Mouse (Mus musculus) heart, embryonic 12.5 days (tissue): ENCODE measurements around the gene AL732309.1. TPM values are rescaled to one million over a fixed set of nuclear protein-coding genes. Genes with fewer than 3 reads are reported as not detected.

ENCODE experiments used
- ATAC-seq: fragments of 200-750 bp; cut with Nextera tagmentation; 2 replicates; pipeline ENCODE4 v1.8.0; 2017; ENCODE audit warnings: moderate TSS enrichment, moderate library complexity; ENCODE audit not compliant: insufficient number of reproducible peaks, low FRiP score
- H3K27ac ChIP-seq: fragments of 300-500 bp; sonication (generic); 2 replicates; pipeline ENCODE4 v1.5.1; 2016; ENCODE audit warnings: mild to moderate bottlenecking, moderate library complexity; ENCODE audit not compliant: poor library complexity, severe bottlenecking
- H3K27me3 ChIP-seq: fragments of 300-500 bp; sonication (generic); replicated peaks from 2 replicates; pipeline ENCODE4 v1.6.1; 2016; ENCODE audit warnings: mild to moderate bottlenecking, moderate library complexity
- H3K36me3 ChIP-seq: fragments of 300-500 bp; sonication (generic); 2 replicates; pipeline ENCODE4 v1.6.1; 2016; ENCODE audit warnings: mild to moderate bottlenecking, moderate library complexity
- H3K4me1 ChIP-seq: fragments of 300-500 bp; sonication (generic); replicated peaks from 2 replicates; pipeline ENCODE4 v1.6.1; 2016; ENCODE audit warnings: mild to moderate bottlenecking
- H3K4me2 ChIP-seq: fragments of 300-500 bp; sonication (generic); 2 replicates; pipeline ENCODE4 v1.6.1; 2016; ENCODE audit warnings: mild to moderate bottlenecking, moderate library complexity
- H3K4me3 ChIP-seq: fragments of 300-500 bp; sonication (generic); 2 replicates; pipeline ENCODE4 v1.5.1; 2016; ENCODE audit warnings: mild to moderate bottlenecking
- H3K9ac ChIP-seq: fragments of 300-500 bp; sonication (generic); 2 replicates; pipeline ENCODE4 v1.6.1; 2016; ENCODE audit warnings: mild to moderate bottlenecking, moderate library complexity
- H3K9me3 ChIP-seq: fragments of 300-500 bp; sonication (generic); replicated peaks from 2 replicates; pipeline ENCODE4 v1.6.1; 2016; ENCODE audit warnings: mild to moderate bottlenecking, moderate library complexity
- whole genome bisulfite sequencing: fragments of 180-500 bp; shearing (Covaris S2); methylation state at CpG from one replicate; pipeline ENCODE4 v1.1.7; 2016; 5-methylcytosine and 5-hydroxymethylcytosine counted together
- polyA plus RNA-seq: library from polyadenylated mRNA; unstranded; fragments of >200 nt; fragmentation: Nextera tagmentation; extraction: Ambion mirVana; gene quantifications from 2 replicates; pipeline ENCODE4 v1.2.1, GENCODE M21; 2016

Gene AL732309.1
- polyA plus RNA-seq, 1 experiment from 2014 or later = 3.2 TPM

- peak; percentile 89 for ATAC-seq
- Histone ChIP-seq H3K9me3 (no peaks in the 10 kb centered on the region), H3K9ac (peak within 1 kb of the TSS; percentile 91), H3K27me3 (no peaks in the 10 kb centered on the region), H3K4me1 (peaks cover 17% of the 10 kb centered on the region), H3K4me3 (peak within 1 kb of the TSS; percentile 71), H3K36me3 (peaks cover 25% of the 10 kb centered on the region), H3K27ac (peak within 1 kb of the TSS; percentile 55), H3K4me2 (peak within 1 kb of the TSS; percentile 99)
- WGBS = under 1% methylated on average over 39 of the region's 39 CpGs
Measured at GRCm38 (mm10) chr2:25255284-25255779, 8.7 kb upstream of the AL732309.1 start, which contains the start of gene Tmem203. Gene Tmem203, plus strand, starts transcription at chr2:25255439.

GRCm38 (mm10) chr2:25252331-25252730, 5.7 kb upstream of the AL732309.1 start:
- Histone ChIP-seq H3K27ac (no peak overlapping the region), H3K36me3 (peaks cover 54% of the 10 kb centered on the region), H3K4me3 (no peak overlapping the region), H3K9me3 (no peaks in the 10 kb centered on the region), H3K4me1 (peaks cover 17% of the 10 kb centered on the region), H3K27me3 (no peaks in the 10 kb centered on the region), H3K9ac (no peak overlapping the region), H3K4me2 (no peak overlapping the region)
- ATAC-seq = no peak
- WGBS = 78% methylated on average over 1 of the region's 1 CpGs

- H3K4me1 ChIP-seq = peaks cover 25% of the 10 kb centered on the region
- no peak overlapping the region for H3K4me2 ChIP-seq
- H3K27ac ChIP-seq = no peak overlapping the region
- WGBS = 85% methylated on average over 4 of the region's 4 CpGs
- peaks cover 36% of the 10 kb centered on the region for H3K27me3 ChIP-seq
- no peaks in the 10 kb centered on the region for H3K9me3 ChIP-seq
- no peak overlapping the region for H3K9ac ChIP-seq
- H3K4me3 ChIP-seq = no peak overlapping the region
- H3K36me3 ChIP-seq = peaks cover 31% of the 10 kb centered on the region
- ATAC-seq = no peak
Measured at GRCm38 (mm10) chr2:25244144-25244543, 2.5 kb downstream of the AL732309.1 start.

GRCm38 (mm10) chr2:25243342-25243741, 3.3 kb downstream of the AL732309.1 start:
- Histone ChIP-seq H3K36me3 (peaks cover 23% of the 10 kb centered on the region), H3K27ac (no peak overlapping the region), H3K4me3 (no peak overlapping the region), H3K4me2 (no peak overlapping the region), H3K9me3 (no peaks in the 10 kb centered on the region), H3K4me1 (peaks cover 25% of the 10 kb centered on the region), H3K27me3 (peaks cover 41% of the 10 kb centered on the region), H3K9ac (no peak overlapping the region)
- 75% methylated on average over 8 of the region's 8 CpGs for WGBS
- no peak for ATAC-seq

- Histone ChIP-seq H3K4me2 (peak within 1 kb of the TSS; percentile 95), H3K4me1 (peaks cover 25% of the 10 kb centered on the region), H3K36me3 (0 out of 2 replicates have a peak, but pooled peaks cover 12% of the 10 kb centered on the region), H3K27me3 (peaks cover 41% of the 10 kb centered on the region), H3K9me3 (no peaks in the 10 kb centered on the region), H3K27ac (no peak within 1 kb of the TSS), H3K9ac (peak within 1 kb of the TSS; percentile 66), H3K4me3 (peak within 1 kb of the TSS; percentile 60)
- ATAC-seq = no peak
- WGBS = under 1% methylated on average over 59 of the region's 59 CpGs
Measured at GRCm38 (mm10) chr2:25242101-25242506, 4.6 kb downstream of the AL732309.1 start, which contains the start of the genes Rnf208 and Cysrt1. Gene Rnf208, plus strand, starts transcription at chr2:25242255. Gene Cysrt1, minus strand, starts transcription at chr2:25242452.

- WGBS = 22% methylated on average over 6 of the region's 6 CpGs
- no peak for ATAC-seq
- H3K4me1 ChIP-seq = peaks cover 25% of the 10 kb centered on the region
- peaks cover 41% of the 10 kb centered on the region for H3K27me3 ChIP-seq
- H3K4me3 ChIP-seq = peak overlapping the region; percentile 60
- no peak overlapping the region for H3K9ac ChIP-seq
- 0 out of 2 replicates have a peak, but pooled peaks cover 12% of the 10 kb centered on the region for H3K36me3 ChIP-seq
- no peaks in the 10 kb centered on the region for H3K9me3 ChIP-seq
- H3K27ac ChIP-seq = no peak overlapping the region
- H3K4me2 ChIP-seq = peak overlapping the region; percentile 95
Measured at GRCm38 (mm10) chr2:25241438-25241775, 5.3 kb downstream of the AL732309.1 start.

- WGBS = 1% methylated on average over 29 of the region's 29 CpGs
- Histone ChIP-seq H3K9ac (peak overlapping the region; percentile 15; the same call in 1 of the 2 replicates), H3K36me3 (0 out of 2 replicates have a peak, but pooled peaks cover 7% of the 10 kb centered on the region), H3K4me1 (peaks cover 25% of the 10 kb centered on the region), H3K4me3 (peak overlapping the region; percentile 60), H3K27me3 (peaks cover 46% of the 10 kb centered on the region), H3K9me3 (no peaks in the 10 kb centered on the region), H3K4me2 (peak overlapping the region; percentile 95), H3K27ac (no peak overlapping the region)
- ATAC-seq = peak; percentile 66
Measured at GRCm38 (mm10) chr2:25240723-25241437, 5.8 kb downstream of the AL732309.1 start.

GRCm38 (mm10) chr2:25240310-25240709, 6.4 kb downstream of the AL732309.1 start:
- H3K4me1 ChIP-seq = peaks cover 25% of the 10 kb centered on the region
- H3K4me3 ChIP-seq = peak overlapping the region; percentile 60
- 54% methylated on average over 8 of the region's 8 CpGs for WGBS
- no peak overlapping the region for H3K27ac ChIP-seq
- H3K9ac ChIP-seq = peak overlapping the region; percentile 15; the same call in 1 of the 2 replicates
- peaks cover 50% of the 10 kb centered on the region for H3K27me3 ChIP-seq
- ATAC-seq = no peak
- H3K36me3 ChIP-seq = 0 out of 2 replicates have a peak, but pooled peaks cover 2% of the 10 kb centered on the region
- H3K4me2 ChIP-seq = peak overlapping the region; percentile 95
- no peaks in the 10 kb centered on the region for H3K9me3 ChIP-seq

- Histone ChIP-seq H3K27me3 (peaks cover 56% of the 10 kb centered on the region), H3K27ac (no peak overlapping the region), H3K4me3 (no peak overlapping the region), H3K9me3 (no peaks in the 10 kb centered on the region), H3K4me1 (peaks cover 25% of the 10 kb centered on the region), H3K9ac (no peak overlapping the region), H3K36me3 (no peaks in the 10 kb centered on the region), H3K4me2 (no peak overlapping the region)
- WGBS = 80% methylated on average over 3 of the region's 3 CpGs
- no peak for ATAC-seq
Measured at GRCm38 (mm10) chr2:25239766-25240165, 6.9 kb downstream of the AL732309.1 start.

- Histone ChIP-seq H3K27ac (no peak overlapping the region), H3K4me3 (no peak overlapping the region), H3K36me3 (no peaks in the 10 kb centered on the region), H3K9me3 (no peaks in the 10 kb centered on the region), H3K9ac (no peak overlapping the region), H3K4me1 (peaks cover 25% of the 10 kb centered on the region), H3K27me3 (peaks cover 62% of the 10 kb centered on the region), H3K4me2 (no peak overlapping the region)
- no peak for ATAC-seq
Measured at GRCm38 (mm10) chr2:25238106-25238505, 8.6 kb downstream of the AL732309.1 start.

- H3K27ac ChIP-seq = no peak overlapping the region
- no peak for ATAC-seq
- H3K4me1 ChIP-seq = peaks cover 21% of the 10 kb centered on the region
- no peak overlapping the region for H3K4me2 ChIP-seq
- WGBS = 54% methylated on average over 4 of the region's 4 CpGs
- peaks cover 62% of the 10 kb centered on the region for H3K27me3 ChIP-seq
- H3K4me3 ChIP-seq = no peak overlapping the region
- no peak overlapping the region for H3K9ac ChIP-seq
- H3K9me3 ChIP-seq = no peaks in the 10 kb centered on the region
- H3K36me3 ChIP-seq = no peaks in the 10 kb centered on the region
Measured at GRCm38 (mm10) chr2:25237522-25237921, 9.1 kb downstream of the AL732309.1 start.
